Mouse (Mus musculus): Measurements from ENCODE around the gene Smyd3.

DNA sequence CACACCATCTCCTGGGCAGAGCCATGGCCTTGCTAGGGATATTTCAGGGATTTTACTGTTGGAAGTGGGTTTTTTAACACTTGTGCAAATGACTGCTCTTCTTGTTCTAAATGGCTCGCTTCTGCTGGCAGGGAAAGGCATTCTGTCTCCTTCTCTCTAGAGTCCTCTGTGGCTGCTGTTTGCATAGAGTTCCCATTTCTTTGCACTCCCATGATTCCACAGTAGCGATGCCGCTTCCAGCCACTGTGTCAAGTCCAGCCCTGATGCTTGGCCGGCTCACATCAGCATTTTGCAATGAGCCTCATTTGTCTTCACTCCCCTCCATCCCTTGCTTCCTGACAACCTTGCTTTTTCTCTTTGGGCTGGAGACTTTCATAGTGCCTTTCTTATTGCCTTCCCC is 528.4 kb downstream of the Smyd3 start:
- TF ChIP-seq CTCF (IDR thresholded peaks at IDR 0.05; ENCODE audit: low read depth, low read length) (no peak), POLR2A (IDR thresholded peaks at IDR 0.05; ENCODE audit: extremely low read depth, insufficient read depth, low read length) (no peak)

Measured in liver, adult 2 months (tissue).